In the genomic region with DNA sequence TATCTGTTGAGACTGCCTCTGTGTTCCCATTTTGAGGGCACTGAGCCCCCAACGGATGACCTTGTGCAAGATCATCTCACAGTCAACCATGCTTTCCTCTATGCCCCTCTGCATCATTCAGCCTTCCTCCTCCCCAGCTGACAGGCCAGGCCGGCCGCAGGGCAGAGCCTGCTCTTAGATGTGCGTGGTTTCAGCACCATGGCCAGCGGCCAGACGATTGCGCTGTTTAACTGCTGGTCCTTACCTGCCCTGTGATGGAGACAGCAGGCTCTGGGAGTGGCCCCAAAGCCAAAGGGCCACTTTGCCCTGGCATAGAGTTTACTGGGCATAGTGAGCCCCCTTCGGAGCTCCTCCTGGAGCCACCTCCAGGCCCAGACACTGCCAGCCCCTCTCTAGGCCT, we compare ENCODE assay signal across 9 mouse cellular contexts. TPM values are rescaled to one million over a fixed set of nuclear protein-coding genes. Genes with fewer than 3 reads are reported as not detected.
DNase-seq lines count a peak whose midpoint lies in the region; ATAC-seq and TF ChIP-seq lines count a peak whose summit lies in the region.
"Had no signal": no experiment of that assay in that cellular context is flagged by ENCODE, and none has a peak within 500 bp of the region (broad histone marks: within the 10 kb centered on the region; RNA-seq: fewer than 3 reads in every experiment).

No protein-coding gene starts in this region.

- DNase-seq in layer of hippocampus, adult 2 months (ENCODE audit: low spot score in 2 of 2) = no peak
- no peak for DNase-seq in layer of hippocampus, postnatal 36 days
- DNase-seq in adrenal gland, adult 18-20 months (ENCODE audit: low spot score in 2 of 2) = peak; percentile 60 to 64
- peak; percentile 13 to 30 (median 14) for DNase-seq in liver, embryonic 14.5 days (ENCODE audit: low read depth in 3 of 3, low spot score in 3 of 3)
- peak; percentile 50 for DNase-seq in testis, postnatal 14 days (ENCODE audit: low spot score)
- no peak for DNase-seq in frontal cortex, postnatal 36 days (ENCODE audit: low spot score in 2 of 2)

- peak overlapping the region; percentile 80; the same call in 1 of the 2 replicates for H3K27ac ChIP-seq in layer of hippocampus, adult 2 months
- no peak overlapping the region for H3K27ac ChIP-seq in liver, embryonic 14.5 days
- no peak overlapping the region for H3K27ac ChIP-seq in intestine, embryonic 15.5 days
- H3K27ac ChIP-seq: midbrain, embryonic 12.5 days had no signal

- H3K9ac ChIP-seq in liver, embryonic 14.5 days (replicated peaks) = no peak overlapping the region
- no peak overlapping the region for H3K9ac ChIP-seq in intestine, embryonic 15.5 days
- H3K9ac ChIP-seq: midbrain, embryonic 12.5 days had no signal

- no peaks in the 10 kb centered on the region for H3K27me3 ChIP-seq in liver, embryonic 14.5 days (ENCODE audit: control insufficient read depth, insufficient read depth, low read length)
- H3K27me3 ChIP-seq in intestine, embryonic 15.5 days (replicated peaks) = no peaks in the 10 kb centered on the region; the same call in none of the 2 replicates

- no peaks in the 10 kb centered on the region for H3K4me1 ChIP-seq in liver, embryonic 14.5 days (replicated peaks; ENCODE audit: control insufficient read depth in 2 of 2, insufficient read depth in 2 of 2, low read length in 1 of 2)
- H3K4me1 ChIP-seq in intestine, embryonic 15.5 days (replicated peaks) = no peaks in the 10 kb centered on the region
- H3K4me1 ChIP-seq: midbrain, embryonic 12.5 days had no signal

- no peak overlapping the region for H3K4me2 ChIP-seq in liver, embryonic 14.5 days (ENCODE audit: low read depth)
- H3K4me2 ChIP-seq in intestine, embryonic 15.5 days (replicated peaks) = no peak overlapping the region
- H3K4me2 ChIP-seq: midbrain, embryonic 12.5 days had no signal

- WGBS in liver, embryonic 14.5 days (ENCODE audit: insufficient replicate concordance) = 7% methylated on average over 8 of the region's 8 CpGs
- 7% methylated on average over 8 of the region's 8 CpGs for WGBS in intestine, embryonic 15.5 days

- no peak overlapping the region for H3K4me3 ChIP-seq in layer of hippocampus, adult 2 months
- no peak overlapping the region for H3K4me3 ChIP-seq in liver, embryonic 14.5 days (ENCODE audit: insufficient read depth in 1 of 2, low read depth in 2 of 2, low read length in 2 of 2)
- no peak overlapping the region for H3K4me3 ChIP-seq in intestine, embryonic 15.5 days (replicated peaks)
- H3K4me3 ChIP-seq: midbrain, embryonic 12.5 days had no signal

- H3K36me3 ChIP-seq in liver, embryonic 14.5 days (replicated peaks; ENCODE audit: control insufficient read depth, insufficient read depth, low read depth) = no peaks in the 10 kb centered on the region
- no peaks in the 10 kb centered on the region for H3K36me3 ChIP-seq in intestine, embryonic 15.5 days
- H3K36me3 ChIP-seq: midbrain, embryonic 12.5 days had no signal

- no peak for TF ChIP-seq CTCF in layer of hippocampus, adult 2 months (conservative IDR thresholded peaks at IDR 0.05)
- TF ChIP-seq CTCF in liver, embryonic 14.5 days (IDR thresholded peaks at IDR 0.05; ENCODE audit: low read depth) = no peak

- no peaks in the 10 kb centered on the region for H3K9me3 ChIP-seq in liver, embryonic 14.5 days (ENCODE audit: control insufficient read depth, low read length)
- H3K9me3 ChIP-seq in intestine, embryonic 15.5 days = no peaks in the 10 kb centered on the region
- H3K9me3 ChIP-seq: midbrain, embryonic 12.5 days had no signal

- ATAC-seq in granulocyte monocyte progenitor cell, adult 5-6 weeks (replicated peaks; ENCODE audit: poor library complexity, severe bottlenecking) = peak; percentile 76
- no peak for ATAC-seq in liver, embryonic 14.5 days (ENCODE audit: insufficient read depth)
- ATAC-seq in intestine, embryonic 15.5 days = no peak

- TF ChIP-seq EP300 in liver, embryonic 14.5 days (IDR thresholded peaks at IDR 0.05; ENCODE audit: low read depth) = no peak

RNA-seq across cellular contexts. Expression of a gene that starts 39.3 kb away (rescaled TPM):
- 100 to 1,000 TPM; 194 to 198 TPM for total RNA-seq in layer of hippocampus, adult 2 months (2021)
- total RNA-seq in layer of hippocampus, postnatal 36 days (2021) = 100 to 1,000 TPM; 197 to 198 TPM
- total RNA-seq in adrenal gland, adult 18-20 months (2021) = 10 to 100 TPM; 43.2 to 60.8 TPM
- total RNA-seq in granulocyte monocyte progenitor cell, adult 5-6 weeks (2014; fragmentation: Nextera tagmentation) = 21.3 and 24.6 TPM in 2 replicates
- 3.7 and 14.7 TPM in 2 replicates for total RNA-seq in granulocyte monocyte progenitor cell, adult 5-6 weeks (2017)
- polyA plus RNA-seq in liver, embryonic 14.5 days (2012; rRNA removed) = 6.4 and 6.6 TPM in 2 replicates
- polyA plus RNA-seq in liver, embryonic 14.5 days (2014; fragmentation: Nextera tagmentation; extraction: Ambion mirVana) = 9.7 and 9.9 TPM in 2 replicates
- 54.3 and 54.6 TPM in 2 replicates for polyA plus RNA-seq in intestine, embryonic 15.5 days (2015; fragmentation: Nextera tagmentation; extraction: Ambion mirVana)

Comparison
In these comparisons a context has a peak if more than half of its experiments do, and no peak if none do; other contexts are left out.
1. DNase-seq: peak in adrenal gland, adult 18-20 months (2 of 2), liver, embryonic 14.5 days (3 of 3) and testis, postnatal 14 days (single experiment); none in layer of hippocampus, adult 2 months (0 of 2), layer of hippocampus, postnatal 36 days (0 of 2) and frontal cortex, postnatal 36 days (0 of 2).